Mouse (Mus musculus) embryonic facial prominence, embryonic 12.5 days (tissue): ENCODE measurements around the gene 9930104L06Rik. TPM values are rescaled to one million over a fixed set of nuclear protein-coding genes. Genes with fewer than 3 reads are reported as not detected.

Source experiments
- ATAC-seq: fragments of 200-750 bp; cut with Nextera tagmentation; 2 replicates; pipeline ENCODE4 v1.8.0; 2017; ENCODE audit not compliant: insufficient number of reproducible peaks, insufficient read depth, low FRiP score, low TSS enrichment
- H3K27ac ChIP-seq: fragments of 300-500 bp; sonication (generic); 2 replicates; pipeline ENCODE4 v1.5.1; 2016; ENCODE audit warnings: mild to moderate bottlenecking
- H3K27me3 ChIP-seq: fragments of 300-500 bp; sonication (generic); 2 replicates; pipeline ENCODE4 v1.6.1; 2016; ENCODE audit warnings: mild to moderate bottlenecking, moderate library complexity
- H3K36me3 ChIP-seq: fragments of 300-500 bp; sonication (generic); 2 replicates; pipeline ENCODE4 v1.6.1; 2016; ENCODE audit warnings: mild to moderate bottlenecking
- H3K4me1 ChIP-seq: fragments of 300-500 bp; sonication (generic); 2 replicates; pipeline ENCODE4 v1.6.1; 2016
- H3K4me2 ChIP-seq: fragments of 300-500 bp; sonication (generic); replicated peaks from 2 replicates; pipeline ENCODE4 v1.6.1; 2016; ENCODE audit warnings: mild to moderate bottlenecking, moderate library complexity
- H3K4me3 ChIP-seq: fragments of 300-500 bp; sonication (generic); 2 replicates; pipeline ENCODE4 v1.5.1; 2016; ENCODE audit warnings: mild to moderate bottlenecking
- H3K9ac ChIP-seq: fragments of 300-500 bp; sonication (generic); 2 replicates; pipeline ENCODE4 v1.6.1; 2016; ENCODE audit warnings: mild to moderate bottlenecking, moderate library complexity
- H3K9me3 ChIP-seq: fragments of 300-500 bp; sonication (generic); 2 replicates; pipeline ENCODE4 v1.6.1; 2016; ENCODE audit warnings: mild to moderate bottlenecking, moderate library complexity
- WGBS: fragments of 180-500 bp; shearing (Covaris S2); methylation state at CpG from one replicate; pipeline ENCODE4 v1.1.7; 2016; 5-methylcytosine and 5-hydroxymethylcytosine counted together
- polyA plus RNA-seq: library from polyadenylated mRNA; unstranded; fragments of >200 nt; fragmentation: Nextera tagmentation; extraction: Ambion mirVana; gene quantifications from 2 replicates; pipeline ENCODE4 v1.2.1, GENCODE M21; 2016

The 9930104L06Rik gene
- 19.5 and 20.1 TPM in 2 replicates for polyA plus RNA-seq

GRCm38 (mm10) chr4:124936613-124937471 lies at the start of gene 9930104L06Rik:
Gene 9930104L06Rik, plus strand, starts transcription at chr4:124937048.
- Histone ChIP-seq H3K27me3 (no peaks in the 10 kb centered on the region), H3K9ac (peak within 1 kb of the TSS; percentile 80), H3K4me1 (peaks cover 19% of the 10 kb centered on the region), H3K4me3 (peak within 1 kb of the TSS; percentile 81), H3K27ac (peak within 1 kb of the TSS; percentile 47; the same call in 1 of the 2 replicates), H3K9me3 (no peaks in the 10 kb centered on the region), H3K36me3 (peaks cover 21% of the 10 kb centered on the region; the same call in 1 of the 2 replicates), H3K4me2 (peak within 1 kb of the TSS; percentile 89)
- peak; percentile 95 for ATAC-seq
- WGBS: under 1% methylated on average over 52 of the region's 52 CpGs

GRCm38 (mm10) chr4:124888702-124889101 lies 48.1 kb upstream of the 9930104L06Rik start:
- WGBS: 73% methylated on average over 7 of the region's 7 CpGs
- no peak overlapping the region for H3K4me2 ChIP-seq
- H3K27me3 ChIP-seq: peaks cover 65% of the 10 kb centered on the region
- H3K4me1 ChIP-seq: no peaks in the 10 kb centered on the region
- H3K9me3 ChIP-seq: no peaks in the 10 kb centered on the region
- no peaks in the 10 kb centered on the region for H3K36me3 ChIP-seq
- no peak overlapping the region for H3K4me3 ChIP-seq
- H3K9ac ChIP-seq: no peak overlapping the region
- H3K27ac ChIP-seq: no peak overlapping the region
- ATAC-seq: no peak

GRCm38 (mm10) chr4:124889935-124890334 lies 46.9 kb upstream of the 9930104L06Rik start:
- Histone ChIP-seq H3K9ac (no peak overlapping the region), H3K27me3 (peaks cover 68% of the 10 kb centered on the region), H3K4me2 (no peak overlapping the region), H3K4me3 (no peak overlapping the region), H3K36me3 (no peaks in the 10 kb centered on the region), H3K9me3 (no peaks in the 10 kb centered on the region), H3K4me1 (peaks cover 7% of the 10 kb centered on the region), H3K27ac (no peak overlapping the region)
- ATAC-seq: no peak
- WGBS: 90% methylated on average over 2 of the region's 2 CpGs

- no peak overlapping the region for H3K4me3 ChIP-seq
- no peak overlapping the region for H3K9ac ChIP-seq
- no peak for ATAC-seq
- 74% methylated on average over 5 of the region's 5 CpGs for WGBS
- H3K36me3 ChIP-seq: no peaks in the 10 kb centered on the region
- H3K27me3 ChIP-seq: peaks cover 70% of the 10 kb centered on the region
- H3K9me3 ChIP-seq: no peaks in the 10 kb centered on the region
- H3K4me2 ChIP-seq: no peak overlapping the region
- H3K4me1 ChIP-seq: peaks cover 9% of the 10 kb centered on the region
- no peak overlapping the region for H3K27ac ChIP-seq
These were observed 46.0 kb upstream of the 9930104L06Rik start for GRCm38 (mm10) chr4:124890831-124891230.

- no peak for ATAC-seq
- Histone ChIP-seq H3K36me3 (no peaks in the 10 kb centered on the region), H3K4me3 (no peak overlapping the region; the same call in 1 of the 2 replicates), H3K4me2 (no peak overlapping the region), H3K9ac (no peak overlapping the region), H3K9me3 (no peaks in the 10 kb centered on the region), H3K27me3 (peaks cover 78% of the 10 kb centered on the region), H3K4me1 (peaks cover 9% of the 10 kb centered on the region), H3K27ac (no peak overlapping the region)
- 38% methylated on average over 6 of the region's 6 CpGs for WGBS
These were observed 43.1 kb upstream of the 9930104L06Rik start for GRCm38 (mm10) chr4:124893769-124894168.

GRCm38 (mm10) chr4:124894508-124895428 lies 42.1 kb upstream of the 9930104L06Rik start:
- 2% methylated on average over 83 of the region's 83 CpGs for WGBS
- Histone ChIP-seq H3K9ac (peak overlapping the region; percentile 30; the same call in 1 of the 2 replicates), H3K9me3 (no peaks in the 10 kb centered on the region), H3K36me3 (no peaks in the 10 kb centered on the region), H3K4me2 (peak overlapping the region; percentile 80), H3K27ac (no peak overlapping the region), H3K27me3 (peaks cover 85% of the 10 kb centered on the region), H3K4me1 (peaks cover 9% of the 10 kb centered on the region), H3K4me3 (peak overlapping the region; percentile 47)
- no peak for ATAC-seq

GRCm38 (mm10) chr4:124898428-124898827 lies 38.4 kb upstream of the 9930104L06Rik start:
- no peak overlapping the region for H3K4me3 ChIP-seq
- no peak overlapping the region for H3K27ac ChIP-seq
- H3K9me3 ChIP-seq: no peaks in the 10 kb centered on the region
- H3K9ac ChIP-seq: no peak overlapping the region
- H3K4me2 ChIP-seq: no peak overlapping the region
- H3K27me3 ChIP-seq: peaks cover 68% of the 10 kb centered on the region
- H3K4me1 ChIP-seq: peaks cover 9% of the 10 kb centered on the region
- no peak for ATAC-seq
- 38% methylated on average over 10 of the region's 10 CpGs for WGBS
- no peaks in the 10 kb centered on the region for H3K36me3 ChIP-seq

- WGBS: 56% methylated on average over 5 of the region's 5 CpGs
- H3K4me2 ChIP-seq: no peak overlapping the region
These were observed 36.9 kb upstream of the 9930104L06Rik start for GRCm38 (mm10) chr4:124899906-124900305.

GRCm38 (mm10) chr4:124905417-124905816 lies 31.4 kb upstream of the 9930104L06Rik start:
- Histone ChIP-seq H3K4me1 (peaks cover 16% of the 10 kb centered on the region), H3K4me2 (no peak overlapping the region), H3K36me3 (no peaks in the 10 kb centered on the region), H3K4me3 (no peak overlapping the region), H3K27ac (peak overlapping the region; percentile 66; the same call in 1 of the 2 replicates), H3K27me3 (peaks cover 22% of the 10 kb centered on the region), H3K9me3 (no peaks in the 10 kb centered on the region), H3K9ac (no peak overlapping the region)
- WGBS: 73% methylated on average over 4 of the region's 4 CpGs
- no peak for ATAC-seq

More at GRCm38 (mm10) chr4:124899906-124900305, 36.9 kb upstream of the 9930104L06Rik start:
- H3K9ac ChIP-seq: no peak overlapping the region
- no peaks in the 10 kb centered on the region for H3K9me3 ChIP-seq
- no peak overlapping the region for H3K27ac ChIP-seq
- peaks cover 64% of the 10 kb centered on the region for H3K27me3 ChIP-seq
- no peak for ATAC-seq
- no peak overlapping the region for H3K4me3 ChIP-seq
- no peaks in the 10 kb centered on the region for H3K36me3 ChIP-seq
- H3K4me1 ChIP-seq: peaks cover 2% of the 10 kb centered on the region

GRCm38 (mm10) chr4:124905971-124906822 lies 30.7 kb upstream of the 9930104L06Rik start:
- Histone ChIP-seq H3K4me3 (peak overlapping the region; percentile 29), H3K9me3 (no peaks in the 10 kb centered on the region), H3K9ac (0 out of 2 replicates have a peak overlapping the region, but pooled peaks have one; percentile 17), H3K27me3 (peaks cover 19% of the 10 kb centered on the region), H3K27ac (peak overlapping the region; percentile 66), H3K4me1 (peaks cover 16% of the 10 kb centered on the region), H3K36me3 (no peaks in the 10 kb centered on the region), H3K4me2 (peak overlapping the region; percentile 45)
- 5% methylated on average over 21 of the region's 21 CpGs for WGBS
- peak; percentile 69 for ATAC-seq

- Histone ChIP-seq H3K4me3 (no peak overlapping the region), H3K27ac (no peak overlapping the region), H3K9me3 (no peaks in the 10 kb centered on the region), H3K27me3 (no peaks in the 10 kb centered on the region), H3K4me2 (no peak overlapping the region), H3K9ac (no peak overlapping the region), H3K4me1 (no peaks in the 10 kb centered on the region), H3K36me3 (peaks cover 76% of the 10 kb centered on the region)
- 93% methylated on average over 5 of the region's 5 CpGs for WGBS
- ATAC-seq: no peak
These were observed 8.7 kb upstream of the 9930104L06Rik start for GRCm38 (mm10) chr4:124928102-124928501.
